Mouse (Mus musculus): ENCODE measurements around the gene Bag6. TPM values are rescaled to one million over a fixed set of nuclear protein-coding genes. Genes with fewer than 3 reads are reported as not detected.
A peak's percentile ranks its signal among the peaks of the same experiment; 100 is the strongest.
"Not testable (repeated sequence)": the region's sequence is repeated elsewhere in the genome, so short reads cannot be mapped to it uniquely, and the experiment has no call there.

Bag6 gene
- total RNA-seq, 1 experiment from 2014 or later = 461 TPM

GRCm38 (mm10) chr17:35111774-35112173 is 23.2 kb upstream of the Bag6 start:
- DNase-seq = no peak

GRCm38 (mm10) chr17:35115046-35116019 is 19.6 kb upstream of the Bag6 start, which contains the start of gene Ly6g5b:
TSS of gene Ly6g5b (minus strand) at chr17:35115428.
- peak; percentile 37 for DNase-seq

- peak; percentile 59 for DNase-seq
These were observed 14.2 kb upstream of the Bag6 start for GRCm38 (mm10) chr17:35120745-35121142.

- peak; percentile 97 for DNase-seq
These were observed 13.7 kb upstream of the Bag6 start, which contains the start of gene Gpank1 for GRCm38 (mm10) chr17:35121143-35121799. TSS of gene Gpank1 (plus strand) at chr17:35121455.

GRCm38 (mm10) chr17:35121871-35122303 is 13.1 kb upstream of the Bag6 start, which contains the start of gene Csnk2b:
TSS of gene Csnk2b (minus strand) at chr17:35122053.
- DNase-seq = peak; percentile 41

- not testable (repeated sequence) for DNase-seq
These were observed 11.7 kb upstream of the Bag6 start for GRCm38 (mm10) chr17:35123287-35123686.

GRCm38 (mm10) chr17:35124261-35124896 is 10.6 kb upstream of the Bag6 start:
- DNase-seq = not testable (repeated sequence)

- no peak for DNase-seq
These were observed 9.9 kb upstream of the Bag6 start for GRCm38 (mm10) chr17:35125081-35125480.

- no peak for DNase-seq
These were observed 9.4 kb upstream of the Bag6 start for GRCm38 (mm10) chr17:35125578-35125977.

GRCm38 (mm10) chr17:35126206-35126611 is 8.8 kb upstream of the Bag6 start, which contains the start of gene D17H6S53E:
TSS of gene D17H6S53E (plus strand) at chr17:35126373.
- DNase-seq = peak; percentile 81

- DNase-seq = no peak
These were observed 8.0 kb upstream of the Bag6 start for GRCm38 (mm10) chr17:35127017-35127416.

- no peak for DNase-seq
These were observed 6.0 kb upstream of the Bag6 start for GRCm38 (mm10) chr17:35128996-35129395.

- DNase-seq = no peak
These were observed 3.9 kb upstream of the Bag6 start for GRCm38 (mm10) chr17:35131038-35131437.

GRCm38 (mm10) chr17:35131500-35132173 is 3.3 kb upstream of the Bag6 start, which contains the start of gene Apom:
TSS of gene Apom (minus strand) at chr17:35132050.
- no peak for DNase-seq

- no peak for DNase-seq
These were observed 2.8 kb upstream of the Bag6 start for GRCm38 (mm10) chr17:35132174-35132560.

- DNase-seq = no peak
These were observed 1.5 kb upstream of the Bag6 start for GRCm38 (mm10) chr17:35133517-35133916.

- no peak for DNase-seq
These were observed 778 bp downstream of the Bag6 start for GRCm38 (mm10) chr17:35135591-35136320.

- DNase-seq = no peak
These were observed 4.3 kb downstream of the Bag6 start for GRCm38 (mm10) chr17:35139269-35139668.

GRCm38 (mm10) chr17:35140490-35140996 is 5.6 kb downstream of the Bag6 start:
- peak; percentile 47 for DNase-seq

GRCm38 (mm10) chr17:35141971-35142370 is 7.0 kb downstream of the Bag6 start:
- DNase-seq = peak; percentile 84

GRCm38 (mm10) chr17:35146139-35146538 is 11.2 kb downstream of the Bag6 start:
- no peak for DNase-seq
